Mouse (Mus musculus) left cerebral cortex, adult 18-20 months (tissue): ENCODE results near the gene Abca1. TPM values are rescaled to one million over a fixed set of nuclear protein-coding genes. Genes with fewer than 3 reads are reported as not detected.

ENCODE experiments used
- DNase-seq, 2 experiments: peaks; one replicate each; pipeline ENCODE4 v3.0.0; 2021 to 2022; ENCODE audit warnings: low spot score in 2 of 2, mixed read lengths in 1 of 2
- total RNA-seq, 2 experiments: library from RNA; stranded (reverse); gene quantifications; 2 replicates each; pipeline ENCODE4 v1.2.3; 2021

The Abca1 gene
- total RNA-seq, 2 experiments from 2014 or later = 13.6 to 14.7 TPM

- DNase-seq = no peak
Measured at GRCm38 (mm10) chr4:53150516-53150915, 9.2 kb downstream of the Abca1 start.

- no peak for DNase-seq
Measured at GRCm38 (mm10) chr4:53149644-53150043, 10.1 kb downstream of the Abca1 start.

- DNase-seq = no peak
Measured at GRCm38 (mm10) chr4:53148817-53149216, 10.9 kb downstream of the Abca1 start.

GRCm38 (mm10) chr4:53147454-53147853 lies 12.2 kb downstream of the Abca1 start:
- DNase-seq = no peak

- DNase-seq = no peak
Measured at GRCm38 (mm10) chr4:53147046-53147445, 12.6 kb downstream of the Abca1 start.

- DNase-seq = no peak
Measured at GRCm38 (mm10) chr4:53146227-53146949, 13.3 kb downstream of the Abca1 start.

GRCm38 (mm10) chr4:53145434-53146168 lies 14.1 kb downstream of the Abca1 start:
- no peak for DNase-seq

- DNase-seq = no peak
Measured at GRCm38 (mm10) chr4:53144571-53144970, 15.1 kb downstream of the Abca1 start.

GRCm38 (mm10) chr4:53144021-53144420 lies 15.7 kb downstream of the Abca1 start:
- no peak for DNase-seq

GRCm38 (mm10) chr4:53140678-53141077 lies 19.0 kb downstream of the Abca1 start:
- DNase-seq = no peak

- DNase-seq = no peak
Measured at GRCm38 (mm10) chr4:53139495-53139894, 20.2 kb downstream of the Abca1 start.

GRCm38 (mm10) chr4:53138974-53139373 lies 20.7 kb downstream of the Abca1 start:
- no peak for DNase-seq

GRCm38 (mm10) chr4:53137087-53137486 lies 22.6 kb downstream of the Abca1 start:
- DNase-seq = no peak

- no peak for DNase-seq
Measured at GRCm38 (mm10) chr4:53134816-53135215, 24.9 kb downstream of the Abca1 start.

GRCm38 (mm10) chr4:53133995-53134394 lies 25.7 kb downstream of the Abca1 start:
- DNase-seq = no peak

- no peak for DNase-seq
Measured at GRCm38 (mm10) chr4:53131538-53131937, 28.2 kb downstream of the Abca1 start.

GRCm38 (mm10) chr4:53130622-53131517 lies 28.8 kb downstream of the Abca1 start:
- no peak for DNase-seq

GRCm38 (mm10) chr4:53129716-53130301 lies 29.9 kb downstream of the Abca1 start:
- DNase-seq = no peak

GRCm38 (mm10) chr4:53127266-53127665 lies 32.4 kb downstream of the Abca1 start:
- DNase-seq = no peak

GRCm38 (mm10) chr4:53126794-53127193 lies 32.9 kb downstream of the Abca1 start:
- no peak for DNase-seq

GRCm38 (mm10) chr4:53124837-53125490 lies 34.7 kb downstream of the Abca1 start:
- DNase-seq = no peak
